Mouse (Mus musculus): Measurements from ENCODE around the gene Tnfrsf19. TPM values are rescaled to one million over a fixed set of nuclear protein-coding genes. Genes with fewer than 3 reads are reported as not detected.

Gene Tnfrsf19
- polyA plus RNA-seq, 1 experiment, result 4.7 TPM

GRCm38 (mm10) chr14:60975736-60976135 is 70.6 kb downstream of the Tnfrsf19 start:
- Histone ChIP-seq H3K36me3 (ENCODE audit: control insufficient read depth, insufficient read depth, low read length) (no peaks in the 10 kb centered on the region), H3K27me3 (ENCODE audit: control insufficient read depth, insufficient read depth, low read length) (no peaks in the 10 kb centered on the region), H3K4me3 (ENCODE audit: low read depth, low read length) (no peak overlapping the region), H3K4me1 (ENCODE audit: control insufficient read depth, insufficient read depth, insufficient read length, low read length) (no peaks in the 10 kb centered on the region), H3K27ac (ENCODE audit: insufficient read depth, low read depth, low read length) (no peak overlapping the region)
- 45% methylated on average over 3 of the region's 3 CpGs for WGBS
- TF ChIP-seq CTCF (IDR thresholded peaks at IDR 0.05; ENCODE audit: extremely low read depth, insufficient read length, insufficient replicate concordance, low read depth, low read length) (no peak), POLR2A (IDR thresholded peaks at IDR 0.05; ENCODE audit: low read depth, low read length) (no peak)

- Histone ChIP-seq H3K4me1 (ENCODE audit: control insufficient read depth, insufficient read depth, insufficient read length, low read length) (no peaks in the 10 kb centered on the region), H3K27me3 (ENCODE audit: control insufficient read depth, insufficient read depth, low read length) (no peaks in the 10 kb centered on the region), H3K36me3 (ENCODE audit: control insufficient read depth, insufficient read depth, low read length) (no peaks in the 10 kb centered on the region), H3K27ac (ENCODE audit: insufficient read depth, low read depth, low read length) (no peak overlapping the region), H3K4me3 (ENCODE audit: low read depth, low read length) (no peak overlapping the region)
- TF ChIP-seq POLR2A (IDR thresholded peaks at IDR 0.05; ENCODE audit: low read depth, low read length) (no peak), CTCF (IDR thresholded peaks at IDR 0.05; ENCODE audit: extremely low read depth, insufficient read length, insufficient replicate concordance, low read depth, low read length) (no peak)
- WGBS, result 94% methylated on average over 9 of the region's 9 CpGs
Measured at GRCm38 (mm10) chr14:60970961-60971360, 75.3 kb downstream of the Tnfrsf19 start.

GRCm38 (mm10) chr14:60966061-60966460 is 80.2 kb downstream of the Tnfrsf19 start:
- WGBS, result 86% methylated on average over 4 of the region's 4 CpGs
- Histone ChIP-seq H3K4me3 (ENCODE audit: low read depth, low read length) (no peak overlapping the region), H3K27me3 (ENCODE audit: control insufficient read depth, insufficient read depth, low read length) (no peaks in the 10 kb centered on the region), H3K36me3 (ENCODE audit: control insufficient read depth, insufficient read depth, low read length) (no peaks in the 10 kb centered on the region), H3K4me1 (ENCODE audit: control insufficient read depth, insufficient read depth, insufficient read length, low read length) (no peaks in the 10 kb centered on the region), H3K27ac (ENCODE audit: insufficient read depth, low read depth, low read length) (no peak overlapping the region)
- TF ChIP-seq POLR2A (IDR thresholded peaks at IDR 0.05; ENCODE audit: low read depth, low read length), result no peak
- no peak for TF ChIP-seq CTCF (IDR thresholded peaks at IDR 0.05; ENCODE audit: extremely low read depth, insufficient read length, insufficient replicate concordance, low read depth, low read length)

- H3K27ac ChIP-seq (ENCODE audit: insufficient read depth, low read depth, low read length), result no peak overlapping the region
- no peaks in the 10 kb centered on the region for H3K36me3 ChIP-seq (ENCODE audit: control insufficient read depth, insufficient read depth, low read length)
- WGBS, result 88% methylated on average over 7 of the region's 7 CpGs
- H3K4me1 ChIP-seq (ENCODE audit: control insufficient read depth, insufficient read depth, insufficient read length, low read length), result no peaks in the 10 kb centered on the region
- no peaks in the 10 kb centered on the region for H3K27me3 ChIP-seq (ENCODE audit: control insufficient read depth, insufficient read depth, low read length)
- no peak overlapping the region for H3K4me3 ChIP-seq (ENCODE audit: low read depth, low read length)
- no peak for TF ChIP-seq POLR2A (IDR thresholded peaks at IDR 0.05; ENCODE audit: low read depth, low read length)
- TF ChIP-seq CTCF (IDR thresholded peaks at IDR 0.05; ENCODE audit: extremely low read depth, insufficient read length, insufficient replicate concordance, low read depth, low read length), result no peak
Measured at GRCm38 (mm10) chr14:60964016-60964810, 82.1 kb downstream of the Tnfrsf19 start.

- H3K36me3 ChIP-seq (ENCODE audit: control insufficient read depth, insufficient read depth, low read length), result no peaks in the 10 kb centered on the region
- no peak overlapping the region for H3K4me3 ChIP-seq (ENCODE audit: low read depth, low read length)
- no peak overlapping the region for H3K27ac ChIP-seq (ENCODE audit: insufficient read depth, low read depth, low read length)
- H3K27me3 ChIP-seq (ENCODE audit: control insufficient read depth, insufficient read depth, low read length), result no peaks in the 10 kb centered on the region
- no peak for TF ChIP-seq POLR2A (IDR thresholded peaks at IDR 0.05; ENCODE audit: low read depth, low read length)
- no peak for TF ChIP-seq CTCF (IDR thresholded peaks at IDR 0.05; ENCODE audit: extremely low read depth, insufficient read length, insufficient replicate concordance, low read depth, low read length)
- no peaks in the 10 kb centered on the region for H3K4me1 ChIP-seq (ENCODE audit: control insufficient read depth, insufficient read depth, insufficient read length, low read length)
Measured at GRCm38 (mm10) chr14:60957611-60958157, 88.6 kb downstream of the Tnfrsf19 start.

- 93% methylated on average over 4 of the region's 4 CpGs for WGBS
- Histone ChIP-seq H3K27me3 (ENCODE audit: control insufficient read depth, insufficient read depth, low read length) (no peaks in the 10 kb centered on the region), H3K4me3 (ENCODE audit: low read depth, low read length) (no peak overlapping the region), H3K27ac (ENCODE audit: insufficient read depth, low read depth, low read length) (no peak overlapping the region), H3K4me1 (ENCODE audit: control insufficient read depth, insufficient read depth, insufficient read length, low read length) (no peaks in the 10 kb centered on the region), H3K36me3 (ENCODE audit: control insufficient read depth, insufficient read depth, low read length) (no peaks in the 10 kb centered on the region)
- TF ChIP-seq POLR2A (IDR thresholded peaks at IDR 0.05; ENCODE audit: low read depth, low read length), result no peak
- no peak for TF ChIP-seq CTCF (IDR thresholded peaks at IDR 0.05; ENCODE audit: extremely low read depth, insufficient read length, insufficient replicate concordance, low read depth, low read length)
Measured at GRCm38 (mm10) chr14:60937481-60938039, 108.7 kb downstream of the Tnfrsf19 start.

- TF ChIP-seq CTCF (IDR thresholded peaks at IDR 0.05; ENCODE audit: extremely low read depth, insufficient read length, insufficient replicate concordance, low read depth, low read length) (no peak), POLR2A (IDR thresholded peaks at IDR 0.05; ENCODE audit: low read depth, low read length) (no peak)
- Histone ChIP-seq H3K4me3 (ENCODE audit: low read depth, low read length) (no peak overlapping the region), H3K27me3 (ENCODE audit: control insufficient read depth, insufficient read depth, low read length) (no peaks in the 10 kb centered on the region), H3K36me3 (ENCODE audit: control insufficient read depth, insufficient read depth, low read length) (no peaks in the 10 kb centered on the region), H3K27ac (ENCODE audit: insufficient read depth, low read depth, low read length) (no peak overlapping the region), H3K4me1 (ENCODE audit: control insufficient read depth, insufficient read depth, insufficient read length, low read length) (no peaks in the 10 kb centered on the region)
- WGBS, result 76% methylated on average over 5 of the region's 5 CpGs
Measured at GRCm38 (mm10) chr14:60935705-60936104, 110.6 kb downstream of the Tnfrsf19 start.

Data from small intestine, adult 2 months (tissue).